Mouse (Mus musculus): ENCODE measurements around the gene Tescl. TPM values are rescaled to one million over a fixed set of nuclear protein-coding genes. Genes with fewer than 3 reads are reported as not detected.

Gene Tescl
- polyA plus RNA-seq, 2 experiments = not detected

DNA sequence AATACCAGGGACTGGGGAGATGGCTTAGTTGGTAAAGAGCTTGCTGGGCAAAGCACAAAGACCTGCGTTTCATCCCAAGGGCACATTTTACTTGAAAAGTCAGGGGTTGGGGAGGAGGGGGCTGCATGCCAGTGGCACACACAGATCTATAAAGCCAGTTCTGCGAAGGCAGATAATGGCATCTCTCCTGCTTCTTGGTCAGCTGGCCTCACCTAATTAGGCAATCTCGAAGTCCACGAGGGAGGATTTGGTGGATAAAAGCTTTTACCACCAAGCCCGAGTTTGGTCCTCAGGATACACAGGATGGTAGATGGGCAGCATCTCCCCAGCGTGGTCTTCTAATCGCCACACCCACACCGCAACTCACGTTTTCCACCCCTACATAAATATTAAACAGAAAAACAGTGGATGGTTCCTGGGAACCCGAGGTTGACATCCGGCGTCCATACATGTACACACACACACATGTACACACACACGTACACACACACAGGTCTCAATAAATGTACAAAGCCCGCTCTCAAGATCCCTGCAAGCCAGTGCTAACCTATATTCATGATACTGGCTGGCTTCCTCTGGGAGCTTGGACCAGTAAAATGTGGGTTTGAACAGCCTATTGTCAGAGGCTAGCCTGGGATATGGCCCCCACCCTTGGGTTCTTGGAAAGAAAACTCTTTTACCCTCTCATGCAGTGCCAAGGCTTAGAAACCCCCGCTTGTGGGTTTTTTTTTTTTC lies 36.2 kb downstream of the Tescl start:
- H3K36me3 ChIP-seq (replicated peaks; ENCODE audit: control insufficient read depth, insufficient read depth, low read depth) = no peaks in the 10 kb centered on the region; the same call in 1 of the 2 replicates
- TF ChIP-seq EP300 (IDR thresholded peaks at IDR 0.05; ENCODE audit: low read depth) = no peak
- no peak for TF ChIP-seq CTCF (IDR thresholded peaks at IDR 0.05; ENCODE audit: low read depth)
- WGBS (ENCODE audit: insufficient replicate concordance) = 78% methylated on average over 15 of the region's 15 CpGs

DNA sequence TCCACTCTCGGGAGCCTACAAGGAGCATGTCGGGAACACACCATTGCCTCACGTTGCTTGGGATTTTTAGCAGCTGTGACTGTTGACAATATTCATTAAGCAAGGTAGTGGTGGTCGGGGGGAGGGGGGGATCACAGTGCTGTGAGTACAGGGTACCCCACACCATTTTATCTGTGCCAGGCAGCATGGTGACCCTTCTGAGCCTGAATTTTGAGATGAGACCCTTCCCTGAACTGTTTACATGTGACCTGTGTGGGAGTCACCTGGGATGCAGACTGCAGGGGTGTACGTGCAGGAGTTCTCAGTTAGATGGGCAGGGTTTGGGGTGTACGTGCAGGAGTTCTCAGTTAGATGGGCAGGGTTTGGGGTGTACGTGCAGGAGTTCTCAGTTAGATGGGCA lies 37.4 kb downstream of the Tescl start:
- peaks cover 6 to 8% of the 10 kb centered on the region in 2 experiments for H3K4me1 ChIP-seq (replicated peaks; ENCODE audit: control insufficient read depth in 2 of 2, insufficient read depth in 2 of 2, low read length in 1 of 2)
- H3K4me2 ChIP-seq (ENCODE audit: low read depth) = no peak overlapping the region
- H3K9me3 ChIP-seq (ENCODE audit: control insufficient read depth, low read length) = no peaks in the 10 kb centered on the region
- H3K36me3 ChIP-seq (replicated peaks; ENCODE audit: control insufficient read depth, insufficient read depth, low read depth) = peaks cover 3% of the 10 kb centered on the region; the same call in 1 of the 2 replicates
- H3K27me3 ChIP-seq (ENCODE audit: control insufficient read depth, insufficient read depth, low read length) = no peaks in the 10 kb centered on the region
- ATAC-seq (ENCODE audit: insufficient read depth) (no peak), DNase-seq (ENCODE audit: low read depth in 3 of 3, low spot score in 3 of 3) (no peak)
- no peak for TF ChIP-seq EP300 (IDR thresholded peaks at IDR 0.05; ENCODE audit: low read depth)
- no peak for TF ChIP-seq CTCF (IDR thresholded peaks at IDR 0.05; ENCODE audit: low read depth)
- H3K9ac ChIP-seq (replicated peaks) = no peak overlapping the region
- WGBS (ENCODE audit: insufficient replicate concordance) = 76% methylated on average over 7 of the region's 7 CpGs
- no peak overlapping the region for H3K4me3 ChIP-seq (ENCODE audit: insufficient read depth in 1 of 2, low read depth in 2 of 2, low read length in 2 of 2)
- no peak overlapping the region for H3K27ac ChIP-seq

More for the DNA sequence above, 36.2 kb downstream of the Tescl start:
- no peak overlapping the region; the same call in 1 of the 2 replicates for H3K4me2 ChIP-seq (ENCODE audit: low read depth)
- no peaks in the 10 kb centered on the region for H3K9me3 ChIP-seq (ENCODE audit: control insufficient read depth, low read length)
- no peaks in the 10 kb centered on the region for H3K27me3 ChIP-seq (ENCODE audit: control insufficient read depth, insufficient read depth, low read length)
- peaks cover 6 to 8% of the 10 kb centered on the region in 2 experiments for H3K4me1 ChIP-seq (replicated peaks; ENCODE audit: control insufficient read depth in 2 of 2, insufficient read depth in 2 of 2, low read length in 1 of 2)
- no peak for ATAC-seq (ENCODE audit: insufficient read depth)
- DNase-seq (ENCODE audit: low read depth in 3 of 3, low spot score in 3 of 3) = no peak
- H3K9ac ChIP-seq (replicated peaks) = no peak overlapping the region
- no peak overlapping the region for H3K27ac ChIP-seq
- H3K4me3 ChIP-seq (ENCODE audit: insufficient read depth in 1 of 2, low read depth in 2 of 2, low read length in 2 of 2) = no peak overlapping the region

GRCm38 (mm10) chr7:24295376-24295775 lies 38.4 kb downstream of the Tescl start:
- Histone ChIP-seq H3K27me3 (ENCODE audit: control insufficient read depth, insufficient read depth, low read length) (no peaks in the 10 kb centered on the region), H3K4me2 (ENCODE audit: low read depth) (no peak overlapping the region), H3K4me1 (replicated peaks; ENCODE audit: control insufficient read depth in 2 of 2, insufficient read depth in 2 of 2, low read length in 1 of 2) (peaks cover 3 to 8% of the 10 kb centered on the region in 2 experiments), H3K9ac (replicated peaks) (no peak overlapping the region), H3K4me3 (ENCODE audit: insufficient read depth in 1 of 2, low read depth in 2 of 2, low read length in 2 of 2) (no peak overlapping the region), H3K36me3 (replicated peaks; ENCODE audit: control insufficient read depth, insufficient read depth, low read depth) (peaks cover 3% of the 10 kb centered on the region; the same call in 1 of the 2 replicates), H3K9me3 (ENCODE audit: control insufficient read depth, low read length) (no peaks in the 10 kb centered on the region), H3K27ac (no peak overlapping the region)
- DNase-seq (ENCODE audit: low read depth in 3 of 3, low spot score in 3 of 3) = no peak
- 82% methylated on average over 7 of the region's 7 CpGs for WGBS (ENCODE audit: insufficient replicate concordance)
- no peak for TF ChIP-seq CTCF (IDR thresholded peaks at IDR 0.05; ENCODE audit: low read depth)
- TF ChIP-seq EP300 (IDR thresholded peaks at IDR 0.05; ENCODE audit: low read depth) = no peak
- no peak for ATAC-seq (ENCODE audit: insufficient read depth)

- no peak for TF ChIP-seq CTCF (IDR thresholded peaks at IDR 0.05; ENCODE audit: low read depth)
- Histone ChIP-seq H3K4me3 (ENCODE audit: insufficient read depth in 1 of 2, low read depth in 2 of 2, low read length in 2 of 2) (no peak overlapping the region), H3K9me3 (ENCODE audit: control insufficient read depth, low read length) (no peaks in the 10 kb centered on the region), H3K27me3 (ENCODE audit: control insufficient read depth, insufficient read depth, low read length) (no peaks in the 10 kb centered on the region), H3K4me1 (replicated peaks; ENCODE audit: control insufficient read depth in 2 of 2, insufficient read depth in 2 of 2, low read length in 1 of 2) (peaks cover 0 to 3% of the 10 kb centered on the region in 2 experiments; a peak in 2 of 4 replicates), H3K4me2 (ENCODE audit: low read depth) (no peak overlapping the region), H3K9ac (replicated peaks) (no peak overlapping the region), H3K27ac (no peak overlapping the region), H3K36me3 (replicated peaks; ENCODE audit: control insufficient read depth, insufficient read depth, low read depth) (peaks cover 3% of the 10 kb centered on the region; the same call in 1 of the 2 replicates)
- WGBS (ENCODE audit: insufficient replicate concordance) = 85% methylated on average over 4 of the region's 4 CpGs
- DNase-seq (ENCODE audit: low read depth in 3 of 3, low spot score in 3 of 3) = no peak
- no peak for ATAC-seq (ENCODE audit: insufficient read depth)
Measured at GRCm38 (mm10) chr7:24294763-24295162, 39.0 kb downstream of the Tescl start.

DNA sequence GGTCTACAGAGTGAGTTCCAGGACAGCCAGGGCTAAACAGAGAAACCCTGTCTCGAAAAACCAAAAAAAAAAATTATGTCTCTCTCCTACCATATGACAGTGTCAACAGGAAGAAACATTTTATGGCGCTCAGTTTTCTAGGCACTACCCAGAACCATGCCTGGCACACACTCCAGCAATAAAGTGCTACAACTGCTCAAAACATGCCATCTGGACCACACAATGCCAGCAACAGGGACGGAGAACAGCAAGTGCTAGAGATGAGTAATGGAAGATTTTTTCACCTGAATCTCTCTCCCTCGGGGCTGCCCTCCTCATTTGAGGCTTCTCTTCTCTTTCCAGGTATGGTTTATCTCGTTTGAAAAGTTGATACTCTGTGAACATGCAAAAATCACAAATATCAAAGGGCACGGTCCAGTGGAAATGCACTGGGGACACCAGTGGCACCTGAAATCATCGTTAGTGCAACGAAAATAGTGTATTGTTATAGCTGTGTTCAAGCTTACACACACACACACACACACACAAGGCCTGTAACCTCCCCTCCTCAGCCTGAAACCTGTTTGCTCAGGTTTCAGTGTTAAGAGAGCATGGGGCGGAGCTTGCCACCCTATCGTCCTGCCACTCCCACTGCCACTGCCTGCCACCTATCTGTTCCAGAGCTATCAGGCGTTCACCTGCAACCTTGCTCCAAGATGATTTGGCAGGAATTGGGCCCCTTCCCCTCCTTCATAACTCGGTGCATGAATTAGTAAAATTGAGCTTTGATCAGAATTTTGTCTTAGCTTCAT lies 40.5 kb downstream of the Tescl start:
- no peak for DNase-seq (ENCODE audit: low read depth in 3 of 3, low spot score in 3 of 3)

More for the DNA sequence above, 40.5 kb downstream of the Tescl start:
- no peaks in the 10 kb centered on the region for H3K27me3 ChIP-seq (ENCODE audit: control insufficient read depth, insufficient read depth, low read length)
- H3K27ac ChIP-seq = no peak overlapping the region
- no peak for TF ChIP-seq EP300 (IDR thresholded peaks at IDR 0.05; ENCODE audit: low read depth)
- TF ChIP-seq CTCF (IDR thresholded peaks at IDR 0.05; ENCODE audit: low read depth) = no peak
- no peak overlapping the region for H3K9ac ChIP-seq (replicated peaks)
- peaks cover 3% of the 10 kb centered on the region; the same call in 1 of the 2 replicates for H3K36me3 ChIP-seq (replicated peaks; ENCODE audit: control insufficient read depth, insufficient read depth, low read depth)
- H3K9me3 ChIP-seq (ENCODE audit: control insufficient read depth, low read length) = no peaks in the 10 kb centered on the region
- no peak overlapping the region for H3K4me2 ChIP-seq (ENCODE audit: low read depth)
- H3K4me1 ChIP-seq (replicated peaks; ENCODE audit: control insufficient read depth in 2 of 2, insufficient read depth in 2 of 2, low read length in 1 of 2) = 0 out of 4 replicates have a peak, but pooled peaks cover 0 to 2% of the 10 kb centered on the region in 2 experiments
- peak; percentile 37; the same call in 1 of the 2 replicates for ATAC-seq (ENCODE audit: insufficient read depth)
- H3K4me3 ChIP-seq (ENCODE audit: insufficient read depth in 1 of 2, low read depth in 2 of 2, low read length in 2 of 2) = no peak overlapping the region
- WGBS (ENCODE audit: insufficient replicate concordance) = 65% methylated on average over 12 of the region's 12 CpGs
